Mouse (Mus musculus): ENCODE results near the gene Slc16a10.

Slc16a10 gene

GRCm38 (mm10) chr10:40058062-40058785, 83.8 kb downstream of the Slc16a10 start:
- no peaks in the 10 kb centered on the region for H3K27me3 ChIP-seq (ENCODE audit: control insufficient read depth, insufficient read depth, low read length, poor library complexity, severe bottlenecking)

GRCm38 (mm10) chr10:40057615-40058014, 84.4 kb downstream of the Slc16a10 start:
- H3K27me3 ChIP-seq (ENCODE audit: control insufficient read depth, insufficient read depth, low read length, poor library complexity, severe bottlenecking), result no peaks in the 10 kb centered on the region
- no peak for DNase-seq (ENCODE audit: low read depth, low spot score)

More at GRCm38 (mm10) chr10:40058062-40058785, 83.8 kb downstream of the Slc16a10 start:
- no peak for DNase-seq (ENCODE audit: low read depth, low spot score)
- no peaks in the 10 kb centered on the region for H3K36me3 ChIP-seq (ENCODE audit: control insufficient read depth, insufficient read depth, low read length, poor library complexity, severe bottlenecking)

DNA sequence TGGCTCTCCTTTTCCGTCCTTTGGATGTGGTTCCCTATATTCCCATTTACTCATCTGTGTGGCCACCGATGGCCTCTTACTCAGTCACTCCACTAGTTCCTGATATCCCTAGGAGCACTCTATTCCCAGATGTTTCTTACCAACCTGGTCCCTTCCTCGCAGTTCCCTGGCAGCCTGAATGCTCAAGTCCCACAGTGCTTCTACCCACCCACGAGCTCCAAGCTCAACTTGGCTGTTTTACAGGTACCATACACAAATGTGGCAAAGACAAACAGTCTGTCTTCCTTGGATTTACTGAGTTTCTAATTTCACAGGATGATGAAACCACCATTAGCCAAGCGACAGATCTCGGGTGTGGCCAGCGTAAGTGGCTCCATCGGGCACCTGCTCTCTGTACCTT, 87.6 kb downstream of the Slc16a10 start:
- DNase-seq (ENCODE audit: low read depth, low spot score), result no peak
- no peaks in the 10 kb centered on the region for H3K27me3 ChIP-seq (ENCODE audit: control insufficient read depth, insufficient read depth, low read length, poor library complexity, severe bottlenecking)
- no peaks in the 10 kb centered on the region for H3K36me3 ChIP-seq (ENCODE audit: control insufficient read depth, insufficient read depth, low read length, poor library complexity, severe bottlenecking)

More at GRCm38 (mm10) chr10:40057615-40058014, 84.4 kb downstream of the Slc16a10 start:
- H3K36me3 ChIP-seq (ENCODE audit: control insufficient read depth, insufficient read depth, low read length, poor library complexity, severe bottlenecking), result no peaks in the 10 kb centered on the region

GRCm38 (mm10) chr10:40053896-40054295, 88.2 kb downstream of the Slc16a10 start:
- no peak for DNase-seq (ENCODE audit: low read depth, low spot score)
- Histone ChIP-seq H3K27me3 (ENCODE audit: control insufficient read depth, insufficient read depth, low read length, poor library complexity, severe bottlenecking) (no peaks in the 10 kb centered on the region), H3K36me3 (ENCODE audit: control insufficient read depth, insufficient read depth, low read length, poor library complexity, severe bottlenecking) (no peaks in the 10 kb centered on the region)

DNA sequence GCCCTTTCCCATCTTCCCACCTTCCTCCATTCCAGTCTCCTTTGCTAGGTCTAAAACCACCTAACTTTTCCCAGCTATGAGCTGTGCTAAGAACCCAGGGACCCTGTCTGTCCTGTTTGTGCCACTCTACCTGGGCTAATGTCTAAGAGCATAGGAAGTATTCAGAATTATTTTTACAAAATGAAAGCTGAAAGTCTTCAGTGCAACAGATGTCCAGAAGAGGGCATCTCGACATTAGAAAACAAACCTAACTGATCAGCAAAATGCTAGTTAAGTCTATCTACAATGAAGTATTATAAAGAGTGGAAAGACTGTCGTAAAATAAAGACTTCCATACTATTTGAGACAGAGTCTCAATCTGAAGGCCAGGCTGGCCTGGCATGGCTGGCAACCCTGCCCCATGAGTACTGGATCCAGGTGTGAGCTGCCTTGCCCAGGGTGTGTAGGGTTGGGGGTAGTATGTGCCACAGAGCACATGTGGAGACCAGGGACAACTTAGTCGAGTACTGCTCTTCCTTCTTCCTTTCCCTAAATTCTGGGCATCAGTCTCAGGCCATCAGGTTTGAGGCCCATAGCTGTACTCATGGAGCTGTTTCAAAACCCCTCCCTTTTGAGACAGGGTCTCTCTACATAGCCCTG, 88.7 kb downstream of the Slc16a10 start:
- Histone ChIP-seq H3K36me3 (ENCODE audit: control insufficient read depth, insufficient read depth, low read length, poor library complexity, severe bottlenecking) (no peaks in the 10 kb centered on the region), H3K27me3 (ENCODE audit: control insufficient read depth, insufficient read depth, low read length, poor library complexity, severe bottlenecking) (no peaks in the 10 kb centered on the region)
- peak; percentile 73 for DNase-seq (ENCODE audit: low read depth, low spot score)

- H3K27me3 ChIP-seq (ENCODE audit: control insufficient read depth, insufficient read depth, low read length, poor library complexity, severe bottlenecking), result no peaks in the 10 kb centered on the region
- H3K36me3 ChIP-seq (ENCODE audit: control insufficient read depth, insufficient read depth, low read length, poor library complexity, severe bottlenecking), result no peaks in the 10 kb centered on the region
- DNase-seq (ENCODE audit: low read depth, low spot score), result no peak
These were observed 90.1 kb downstream of the Slc16a10 start for GRCm38 (mm10) chr10:40051997-40052396.

DNA sequence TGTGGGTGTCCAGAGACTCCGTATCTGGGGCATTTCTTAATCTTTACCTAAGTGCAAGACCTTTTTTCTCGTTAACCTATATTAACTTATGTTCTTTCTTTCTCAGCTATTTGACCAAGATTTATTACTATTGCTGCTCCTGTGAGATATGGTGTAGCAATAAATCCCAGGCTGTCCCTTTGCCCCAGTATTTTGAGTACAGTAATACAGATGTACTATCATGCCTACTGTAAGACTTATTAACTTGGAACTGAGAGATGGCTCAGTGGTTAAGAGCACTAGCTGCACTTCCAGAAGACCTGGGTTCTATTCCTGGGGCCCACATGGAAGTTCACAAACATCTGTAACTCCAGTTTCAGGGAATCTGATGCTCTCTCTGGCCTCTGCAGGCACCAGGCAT, 91.3 kb downstream of the Slc16a10 start:
- DNase-seq (ENCODE audit: low read depth, low spot score), result no peak
- Histone ChIP-seq H3K36me3 (ENCODE audit: control insufficient read depth, insufficient read depth, low read length, poor library complexity, severe bottlenecking) (no peaks in the 10 kb centered on the region), H3K27me3 (ENCODE audit: control insufficient read depth, insufficient read depth, low read length, poor library complexity, severe bottlenecking) (no peaks in the 10 kb centered on the region)

GRCm38 (mm10) chr10:40041339-40041738, 100.7 kb downstream of the Slc16a10 start:
- DNase-seq (ENCODE audit: low read depth, low spot score), result no peak
- Histone ChIP-seq H3K27me3 (ENCODE audit: control insufficient read depth, insufficient read depth, low read length, poor library complexity, severe bottlenecking) (no peaks in the 10 kb centered on the region), H3K36me3 (ENCODE audit: control insufficient read depth, insufficient read depth, low read length, poor library complexity, severe bottlenecking) (no peaks in the 10 kb centered on the region)

GRCm38 (mm10) chr10:40036686-40037560, 105.1 kb downstream of the Slc16a10 start:
- Histone ChIP-seq H3K36me3 (ENCODE audit: control insufficient read depth, insufficient read depth, low read length, poor library complexity, severe bottlenecking) (no peaks in the 10 kb centered on the region), H3K27me3 (ENCODE audit: control insufficient read depth, insufficient read depth, low read length, poor library complexity, severe bottlenecking) (no peaks in the 10 kb centered on the region)
- no peak for DNase-seq (ENCODE audit: low read depth, low spot score)

DNA sequence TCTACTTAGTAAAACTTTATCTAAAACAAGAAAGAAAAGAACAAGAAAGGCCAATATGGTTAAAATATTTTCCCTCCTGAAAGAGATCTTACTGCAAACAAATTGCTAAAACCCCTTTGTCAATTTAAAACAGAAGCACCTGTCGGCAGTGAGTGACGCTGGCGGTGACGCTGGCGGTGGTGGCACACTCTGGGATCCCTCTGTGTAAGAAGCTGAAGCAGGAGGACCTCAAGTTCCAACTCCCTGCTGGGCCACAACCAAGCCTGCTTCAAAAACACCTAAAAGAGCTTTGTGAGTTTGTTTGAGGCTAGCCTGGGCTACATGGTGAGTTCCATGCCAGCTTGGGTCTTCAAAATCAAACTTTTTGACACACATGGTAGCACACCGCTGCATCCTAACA, 107.1 kb downstream of the Slc16a10 start:
- DNase-seq (ENCODE audit: low read depth, low spot score), result no peak
- H3K36me3 ChIP-seq (ENCODE audit: control insufficient read depth, insufficient read depth, low read length, poor library complexity, severe bottlenecking), result no peaks in the 10 kb centered on the region
- H3K27me3 ChIP-seq (ENCODE audit: control insufficient read depth, insufficient read depth, low read length, poor library complexity, severe bottlenecking), result no peaks in the 10 kb centered on the region

GRCm38 (mm10) chr10:40032897-40033296, 109.2 kb downstream of the Slc16a10 start:
- no peak for DNase-seq (ENCODE audit: low read depth, low spot score)
- no peaks in the 10 kb centered on the region for H3K27me3 ChIP-seq (ENCODE audit: control insufficient read depth, insufficient read depth, low read length, poor library complexity, severe bottlenecking)
- H3K36me3 ChIP-seq (ENCODE audit: control insufficient read depth, insufficient read depth, low read length, poor library complexity, severe bottlenecking), result no peaks in the 10 kb centered on the region

GRCm38 (mm10) chr10:40030716-40031115, 111.3 kb downstream of the Slc16a10 start:
- DNase-seq (ENCODE audit: low read depth, low spot score), result no peak
- Histone ChIP-seq H3K36me3 (ENCODE audit: control insufficient read depth, insufficient read depth, low read length, poor library complexity, severe bottlenecking) (no peaks in the 10 kb centered on the region), H3K27me3 (ENCODE audit: control insufficient read depth, insufficient read depth, low read length, poor library complexity, severe bottlenecking) (no peaks in the 10 kb centered on the region)

- no peak for DNase-seq (ENCODE audit: low read depth, low spot score)
- no peaks in the 10 kb centered on the region for H3K36me3 ChIP-seq (ENCODE audit: control insufficient read depth, insufficient read depth, low read length, poor library complexity, severe bottlenecking)
These were observed 112.4 kb downstream of the Slc16a10 start for GRCm38 (mm10) chr10:40029610-40030009.

DNA sequence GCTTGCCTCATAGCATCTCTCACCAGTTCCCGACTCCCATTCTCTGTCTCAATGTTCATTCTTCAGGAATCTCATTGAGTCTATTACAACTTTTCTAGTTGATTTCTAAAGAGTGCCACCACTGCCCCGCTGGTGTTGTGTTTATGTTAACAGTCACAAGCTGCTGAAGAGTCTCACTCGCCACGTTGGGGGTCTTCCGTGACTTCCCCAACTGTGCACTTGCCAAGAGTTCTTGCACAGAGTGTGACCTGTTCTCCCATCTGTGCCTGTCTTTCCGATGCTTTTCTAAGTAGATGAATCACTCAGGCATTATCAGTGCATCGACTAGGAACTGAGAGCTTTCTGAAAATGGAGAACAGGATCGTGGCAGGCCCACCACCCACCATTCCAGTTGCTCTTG, 114.0 kb downstream of the Slc16a10 start:
- no peaks in the 10 kb centered on the region for H3K27me3 ChIP-seq (ENCODE audit: control insufficient read depth, insufficient read depth, low read length, poor library complexity, severe bottlenecking)
- DNase-seq (ENCODE audit: low read depth, low spot score), result no peak
- no peaks in the 10 kb centered on the region for H3K36me3 ChIP-seq (ENCODE audit: control insufficient read depth, insufficient read depth, low read length, poor library complexity, severe bottlenecking)

More at GRCm38 (mm10) chr10:40029610-40030009, 112.4 kb downstream of the Slc16a10 start:
- no peaks in the 10 kb centered on the region for H3K27me3 ChIP-seq (ENCODE audit: control insufficient read depth, insufficient read depth, low read length, poor library complexity, severe bottlenecking)

GRCm38 (mm10) chr10:40026546-40026945, 115.5 kb downstream of the Slc16a10 start:
- Histone ChIP-seq H3K36me3 (ENCODE audit: control insufficient read depth, insufficient read depth, low read length, poor library complexity, severe bottlenecking) (no peaks in the 10 kb centered on the region), H3K27me3 (ENCODE audit: control insufficient read depth, insufficient read depth, low read length, poor library complexity, severe bottlenecking) (no peaks in the 10 kb centered on the region)
- no peak for DNase-seq (ENCODE audit: low read depth, low spot score)
